Mouse (Mus musculus) c-Kit-positive CD71-positive TER-119-positive erythroid progenitor cells, embryonic 14.5 days (primary cell): ENCODE measurements around the gene Dcaf11.

Experiments
- DNase-seq: peaks from one replicate; pipeline ENCODE4 v3.0.0-alpha.2; 2013; ENCODE audit warnings: low spot score

Dcaf11 gene

DNA sequence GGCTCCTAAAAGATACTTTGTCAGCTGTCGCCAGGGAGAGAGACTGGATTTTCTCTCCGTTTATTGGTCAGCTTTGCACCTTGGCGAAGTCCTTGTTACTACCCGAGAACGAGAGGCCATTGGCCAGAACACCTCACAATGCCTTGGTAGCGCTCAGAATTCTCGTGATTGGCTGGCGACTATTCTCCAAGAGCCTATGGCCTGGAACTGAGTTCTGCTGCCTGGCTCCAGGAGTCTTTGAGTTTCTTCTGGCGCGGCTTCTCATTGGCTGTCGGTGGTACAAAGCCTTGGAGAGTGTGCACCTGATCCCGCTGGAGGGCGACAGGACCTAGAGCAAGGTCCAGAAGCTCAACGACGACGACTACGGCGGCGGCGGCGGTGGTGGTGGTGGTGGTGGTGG, 58.0 kb downstream of the Dcaf11 start, which contains the start of gene Rec8:
Gene Rec8, plus strand, starts transcription at position 216 of the 400 bp plus-strand sequence.
- DNase-seq, result no peak

DNA sequence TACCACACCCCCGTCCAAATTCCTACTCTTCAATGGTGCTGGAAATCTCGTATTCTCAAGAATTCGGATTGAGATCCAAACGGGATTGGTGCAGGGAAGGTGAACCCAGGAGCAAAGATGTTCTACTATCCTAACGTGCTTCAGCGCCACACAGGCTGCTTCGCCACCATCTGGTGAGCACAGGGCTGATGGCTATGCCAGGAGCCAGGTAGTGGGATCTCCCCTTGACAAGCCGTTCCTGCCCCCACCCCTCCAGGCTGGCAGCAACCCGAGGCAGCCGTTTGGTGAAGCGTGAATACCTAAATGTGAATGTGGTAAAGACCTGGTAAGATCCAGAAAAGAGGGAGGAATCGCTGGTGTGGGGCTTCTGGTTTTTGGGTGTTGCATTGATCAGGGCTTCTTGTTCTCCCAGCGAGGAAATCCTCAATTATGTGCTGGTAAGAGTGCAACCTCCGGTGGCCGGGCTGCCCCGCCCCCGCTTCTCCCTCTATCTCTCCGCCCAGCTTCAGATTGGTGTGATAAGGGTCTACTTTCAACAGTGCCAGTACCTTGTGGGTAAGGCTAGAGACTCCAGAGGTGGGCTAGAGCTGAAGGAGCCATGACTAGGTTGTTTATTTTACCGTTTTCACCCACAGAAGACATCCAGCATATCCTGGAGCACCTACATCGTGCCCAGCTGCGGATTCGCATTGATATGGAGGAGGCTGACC, 58.8 kb downstream of the Dcaf11 start:
- DNase-seq, result peak; percentile 67
